Mouse (Mus musculus) forebrain, embryonic 12.5 days (tissue): ENCODE measurements around the gene Prps1. TPM values are rescaled to one million over a fixed set of nuclear protein-coding genes. Genes with fewer than 3 reads are reported as not detected.

ENCODE experiments used
- ATAC-seq: fragments of 200-750 bp; cut with Nextera tagmentation; 2 replicates; pipeline ENCODE4 v1.8.0; 2017; ENCODE audit warnings: moderate TSS enrichment; ENCODE audit not compliant: low FRiP score
- H3K27ac ChIP-seq: fragments of 300-500 bp; sonication (generic); 2 replicates; pipeline ENCODE4 v1.5.1; 2016; ENCODE audit warnings: mild to moderate bottlenecking
- H3K27me3 ChIP-seq: fragments of 300-500 bp; sonication (generic); 2 replicates; pipeline ENCODE4 v1.6.1; 2016; ENCODE audit warnings: mild to moderate bottlenecking
- H3K36me3 ChIP-seq: fragments of 300-500 bp; sonication (generic); replicated peaks from 2 replicates; pipeline ENCODE4 v1.6.1; 2016; ENCODE audit warnings: mild to moderate bottlenecking
- H3K4me1 ChIP-seq: fragments of 300-500 bp; sonication (generic); 2 replicates; pipeline ENCODE4 v1.6.1; 2016
- H3K4me2 ChIP-seq: fragments of 300-500 bp; sonication (generic); 2 replicates; pipeline ENCODE4 v1.6.1; 2016; ENCODE audit warnings: mild to moderate bottlenecking, moderate library complexity
- H3K4me3 ChIP-seq: fragments of 300-500 bp; sonication (generic); replicated peaks from 2 replicates; pipeline ENCODE4 v1.5.1; 2016; ENCODE audit warnings: mild to moderate bottlenecking
- H3K9ac ChIP-seq: fragments of 300-500 bp; sonication (generic); 2 replicates; pipeline ENCODE4 v1.6.1; 2016; ENCODE audit warnings: mild to moderate bottlenecking
- H3K9me3 ChIP-seq: fragments of 300-500 bp; sonication (generic); 2 replicates; pipeline ENCODE4 v1.6.1; 2016
- WGBS: fragments of 180-500 bp; shearing (Covaris S2); methylation state at CpG from one replicate; pipeline ENCODE4 v1.1.7; 2016; 5-methylcytosine and 5-hydroxymethylcytosine counted together
- polyA plus RNA-seq: library from polyadenylated mRNA; unstranded; fragments of >200 nt; fragmentation: Nextera tagmentation; extraction: Ambion mirVana; gene quantifications from 2 replicates; pipeline ENCODE4 v1.2.1, GENCODE M21; 2016

Prps1 gene
- polyA plus RNA-seq, 1 experiment from 2014 or later: 70.9 TPM

GRCm38 (mm10) chrX:140522071-140522765 lies 65.8 kb downstream of the Prps1 start:
- H3K9me3 ChIP-seq: no peaks in the 10 kb centered on the region
- no peak overlapping the region for H3K4me2 ChIP-seq
- no peak overlapping the region for H3K27ac ChIP-seq
- no peak for ATAC-seq
- WGBS: 69% methylated on average over 14 of the region's 14 CpGs
- peaks cover 45% of the 10 kb centered on the region for H3K27me3 ChIP-seq
- H3K4me3 ChIP-seq: no peak overlapping the region
- no peak overlapping the region for H3K9ac ChIP-seq
- H3K4me1 ChIP-seq: no peaks in the 10 kb centered on the region
- H3K36me3 ChIP-seq: no peaks in the 10 kb centered on the region

GRCm38 (mm10) chrX:140524231-140524630 lies 67.8 kb downstream of the Prps1 start:
- 89% methylated on average over 5 of the region's 5 CpGs for WGBS
- H3K4me2 ChIP-seq: no peak overlapping the region
- H3K9ac ChIP-seq: no peak overlapping the region
- no peak for ATAC-seq
- H3K27ac ChIP-seq: no peak overlapping the region
- H3K9me3 ChIP-seq: no peaks in the 10 kb centered on the region
- H3K27me3 ChIP-seq: peaks cover 43% of the 10 kb centered on the region
- no peaks in the 10 kb centered on the region for H3K4me1 ChIP-seq
- no peak overlapping the region for H3K4me3 ChIP-seq
- no peaks in the 10 kb centered on the region for H3K36me3 ChIP-seq

Other genes with a start within 250 kb of the Prps1 start
- gene Frmpd3, start 114.3 kb upstream of the Prps1 start, polyA plus RNA-seq: 0.63 and 1.4 TPM in 2 replicates
- 93.7 and 95.0 TPM in 2 replicates for gene Tsc22d3, start 144.0 kb downstream of the Prps1 start, polyA plus RNA-seq
- gene Mid2, start 208.0 kb downstream of the Prps1 start, polyA plus RNA-seq: 2.7 and 2.8 TPM in 2 replicates